Mouse (Mus musculus) neural tube, embryonic 14.5 days (tissue): ENCODE data around the gene Tsen34. TPM values are rescaled to one million over a fixed set of nuclear protein-coding genes. Genes with fewer than 3 reads are reported as not detected.

Experiments
- ATAC-seq: fragments of 200-750 bp; cut with Nextera tagmentation; 2 replicates; pipeline ENCODE4 v1.8.0; 2017; ENCODE audit warnings: low read depth, mild to moderate bottlenecking, moderate TSS enrichment, moderate library complexity
- H3K27ac ChIP-seq: fragments of 300-500 bp; sonication (generic); 2 replicates; pipeline ENCODE4 v1.5.1; 2014; ENCODE audit warnings: low read depth, mild to moderate bottlenecking, control low read depth, low read length, moderate library complexity, mixed read lengths
- H3K27me3 ChIP-seq: fragments of 300-500 bp; sonication (generic); 2 replicates; pipeline ENCODE4 v1.6.1; 2014; ENCODE audit warnings: low read length; ENCODE audit not compliant: control insufficient read depth, insufficient read depth
- H3K36me3 ChIP-seq: fragments of 300-500 bp; sonication (generic); 2 replicates; pipeline ENCODE4 v1.6.1; 2014; ENCODE audit warnings: low read length, mixed read lengths; ENCODE audit not compliant: control insufficient read depth, insufficient read depth
- H3K4me1 ChIP-seq: fragments of 300-500 bp; sonication (generic); 2 replicates; pipeline ENCODE4 v1.6.1; 2014; ENCODE audit warnings: low read length; ENCODE audit not compliant: control insufficient read depth, insufficient read depth
- H3K4me2 ChIP-seq: fragments of 300-500 bp; sonication (generic); 2 replicates; pipeline ENCODE4 v1.6.1; 2014; ENCODE audit warnings: mild to moderate bottlenecking, low read depth, low read length, control low read depth
- H3K4me3 ChIP-seq: fragments of 300-500 bp; sonication (generic); 2 replicates; pipeline ENCODE4 v1.5.1; 2014; ENCODE audit warnings: low read depth, low read length, control low read depth, mixed read lengths
- H3K9ac ChIP-seq: fragments of 300-500 bp; sonication (generic); replicated peaks from 2 replicates; pipeline ENCODE4 v1.6.1; 2014; ENCODE audit warnings: low read depth, mild to moderate bottlenecking, control low read depth, low read length, mixed read lengths
- H3K9me3 ChIP-seq: fragments of 300-500 bp; sonication (generic); 2 replicates; pipeline ENCODE4 v1.6.1; 2016; ENCODE audit warnings: low read length; ENCODE audit not compliant: control insufficient read depth
- WGBS: fragments of 180-500 bp; shearing (Covaris S2); extraction: QIAGEN DNeasy Blood & Tissue Kit; methylation state at CpG from one replicate; pipeline ENCODE4 v1.1.7; 2014; 5-methylcytosine and 5-hydroxymethylcytosine counted together
- polyA plus RNA-seq: library from polyadenylated mRNA; unstranded; fragments of >200 nt; fragmentation: Nextera tagmentation; extraction: Ambion mirVana; gene quantifications from 2 replicates; pipeline ENCODE4 v1.2.1, GENCODE M21; 2014

Tsen34 gene
- polyA plus RNA-seq, 1 experiment from 2014 or later = 255 TPM

DNA sequence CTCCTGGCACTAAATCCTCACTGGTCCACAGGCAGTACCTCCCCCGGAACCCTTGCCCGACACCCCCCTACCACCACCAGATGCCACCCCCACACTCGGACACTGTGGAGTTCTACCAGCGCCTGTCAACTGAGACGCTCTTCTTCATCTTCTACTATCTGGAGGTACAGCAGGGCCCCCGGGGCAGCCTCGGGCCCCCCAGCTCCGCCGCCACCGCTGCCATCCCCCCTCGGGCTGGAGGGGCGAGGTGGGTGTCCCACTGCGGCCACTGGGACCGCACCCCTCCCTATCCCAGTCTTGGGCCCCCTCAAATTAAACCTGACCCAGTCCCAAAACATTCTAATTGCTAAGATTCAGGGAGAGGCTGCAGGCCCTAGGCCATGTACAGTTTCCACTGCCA is 34.1 kb upstream of the Tsen34 start:
- H3K4me1 ChIP-seq = 0 out of 2 replicates have a peak, but pooled peaks cover under 1% of the 10 kb centered on the region
- 95% methylated on average over 14 of the region's 14 CpGs for WGBS
- ATAC-seq = no peak
- no peaks in the 10 kb centered on the region for H3K9me3 ChIP-seq
- peaks cover 82% of the 10 kb centered on the region for H3K36me3 ChIP-seq
- H3K27ac ChIP-seq = no peak overlapping the region
- H3K4me2 ChIP-seq = no peak overlapping the region
- H3K4me3 ChIP-seq = no peak overlapping the region
- H3K27me3 ChIP-seq = no peaks in the 10 kb centered on the region
- no peak overlapping the region for H3K9ac ChIP-seq

DNA sequence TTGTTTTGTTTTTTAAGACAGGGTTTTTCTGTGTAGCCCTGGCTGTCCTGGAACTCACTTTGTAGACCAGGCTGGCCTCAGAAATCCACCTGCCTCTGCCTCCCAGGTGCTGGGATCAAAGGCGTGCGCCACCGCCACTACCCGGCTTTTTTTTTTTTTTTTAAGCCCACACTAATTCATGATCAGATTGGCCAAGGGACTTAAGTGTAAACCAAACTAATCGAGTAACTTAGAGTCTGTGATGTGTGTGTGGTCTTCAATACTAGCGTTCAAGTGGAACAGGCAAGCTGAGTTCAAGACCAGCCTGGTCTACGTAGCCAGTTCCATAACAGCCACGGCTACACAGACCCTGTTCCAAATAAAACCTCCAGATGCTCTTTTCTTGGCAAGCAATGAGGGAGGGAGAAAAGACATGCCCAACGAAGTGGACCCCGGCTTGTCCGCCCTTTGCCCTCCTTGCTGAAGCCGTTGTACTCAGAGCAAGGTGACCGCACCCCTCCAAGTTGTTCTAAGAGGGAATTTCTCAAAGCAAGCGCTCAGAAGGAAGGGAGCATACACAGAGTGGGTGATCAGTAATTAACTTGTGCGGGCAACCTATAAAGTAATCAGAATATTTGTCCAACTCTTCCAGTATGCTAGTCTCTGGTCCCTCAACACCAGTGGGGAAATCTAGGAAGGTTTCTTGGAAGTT is 28.0 kb upstream of the Tsen34 start:
- H3K4me1 ChIP-seq = peaks cover 12% of the 10 kb centered on the region
- peak; percentile 25 for ATAC-seq

DNA sequence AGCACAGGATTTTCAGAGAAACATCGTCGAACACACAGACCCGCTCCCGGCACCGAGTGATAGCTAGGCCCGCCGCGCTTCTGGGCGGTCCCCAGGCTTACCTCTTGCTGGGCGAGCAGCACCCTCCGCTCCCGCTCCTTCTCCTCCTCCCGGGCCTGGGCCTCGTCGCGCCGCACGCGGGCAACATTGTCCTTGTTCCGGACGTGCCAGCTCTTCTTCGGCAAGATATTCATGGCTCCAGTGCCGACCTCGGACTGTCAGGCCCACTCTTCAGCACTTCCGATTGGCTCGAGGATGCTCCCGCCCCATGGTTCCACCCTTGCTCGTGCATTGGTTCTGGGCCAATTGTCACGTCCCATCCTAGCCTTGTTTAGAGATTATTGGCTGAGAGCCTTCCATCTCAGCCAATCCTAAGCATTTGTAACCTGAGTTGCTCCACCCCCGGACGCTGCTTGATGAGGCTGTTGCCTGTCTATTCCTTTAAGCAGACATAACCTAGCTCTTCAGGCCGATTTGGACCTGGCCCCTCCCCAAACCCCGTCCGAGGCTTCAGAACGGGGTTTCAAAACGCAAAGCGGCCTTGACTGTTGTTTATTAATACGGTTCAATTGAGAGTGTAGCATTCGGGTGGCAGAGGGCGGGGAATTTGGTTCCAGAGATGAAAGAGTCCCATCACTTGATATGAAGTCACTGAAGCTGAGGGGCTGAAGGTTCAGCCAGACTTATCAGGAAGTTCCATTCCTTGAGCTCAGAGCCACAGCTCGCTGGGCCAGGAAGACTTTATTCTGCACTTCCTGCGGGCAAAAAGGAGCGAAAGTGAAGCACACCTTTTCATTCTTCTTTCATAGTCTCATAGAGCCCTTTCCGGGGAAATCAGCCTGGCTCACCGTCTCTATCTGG is 27.2 kb upstream of the Tsen34 start, which contains the start of gene Leng1:
Gene Leng1 (minus strand): TSS at position 626 of the 900 bp plus-strand sequence.
- peaks cover 15% of the 10 kb centered on the region; the same call in 1 of the 2 replicates for H3K36me3 ChIP-seq
- peak within 1 kb of the TSS; percentile 69 for H3K9ac ChIP-seq
- H3K4me2 ChIP-seq = peak within 1 kb of the TSS; percentile 89
- WGBS = 4% methylated on average over 45 of the region's 45 CpGs
- H3K4me3 ChIP-seq = peak within 1 kb of the TSS; percentile 65
- H3K4me1 ChIP-seq = peaks cover 12% of the 10 kb centered on the region
- H3K27ac ChIP-seq = peak within 1 kb of the TSS; percentile 71
- H3K9me3 ChIP-seq = no peaks in the 10 kb centered on the region
- no peaks in the 10 kb centered on the region for H3K27me3 ChIP-seq
- peak; percentile 99 for ATAC-seq

More for the DNA sequence above, 28.0 kb upstream of the Tsen34 start:
- Histone ChIP-seq H3K27ac (peak overlapping the region; percentile 63; the same call in 1 of the 2 replicates), H3K9ac (peak overlapping the region; percentile 69), H3K4me3 (peak overlapping the region; percentile 65), H3K9me3 (no peaks in the 10 kb centered on the region), H3K36me3 (peaks cover 23% of the 10 kb centered on the region), H3K4me2 (peak overlapping the region; percentile 89), H3K27me3 (no peaks in the 10 kb centered on the region)
- 32% methylated on average over 15 of the region's 15 CpGs for whole genome bisulfite sequencing

DNA sequence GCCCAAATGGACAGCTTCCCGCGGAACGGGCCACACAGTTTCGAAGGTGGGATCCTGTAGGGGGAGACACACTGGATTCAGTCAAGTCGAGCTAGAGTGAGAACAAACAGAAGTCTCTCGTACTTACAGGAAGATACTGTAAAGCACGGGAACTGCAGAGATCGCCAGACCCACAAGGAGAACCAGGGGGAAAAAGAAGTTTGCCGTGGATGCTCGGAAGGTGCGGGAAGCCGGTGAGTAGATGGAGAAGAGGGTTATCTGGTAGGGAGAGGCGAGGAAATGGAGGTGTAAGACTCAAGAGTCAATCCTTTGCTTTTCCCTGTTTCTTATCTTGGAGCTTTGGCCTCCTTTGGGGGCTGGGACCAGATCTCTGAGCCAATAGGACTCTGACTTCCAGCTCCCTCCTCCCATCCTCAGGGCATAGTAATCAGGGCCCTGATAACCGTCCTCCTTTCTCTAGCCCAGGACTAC is 25.7 kb upstream of the Tsen34 start:
- ATAC-seq = no peak
- peaks cover 6% of the 10 kb centered on the region; the same call in 1 of the 2 replicates for H3K36me3 ChIP-seq
- whole genome bisulfite sequencing = 18% methylated on average over 14 of the region's 14 CpGs
- H3K4me3 ChIP-seq = no peak overlapping the region
- H3K9ac ChIP-seq = no peak overlapping the region
- no peak overlapping the region for H3K27ac ChIP-seq
- H3K9me3 ChIP-seq = no peaks in the 10 kb centered on the region
- H3K27me3 ChIP-seq = no peaks in the 10 kb centered on the region
- H3K4me2 ChIP-seq = no peak overlapping the region
- H3K4me1 ChIP-seq = peaks cover 12% of the 10 kb centered on the region

DNA sequence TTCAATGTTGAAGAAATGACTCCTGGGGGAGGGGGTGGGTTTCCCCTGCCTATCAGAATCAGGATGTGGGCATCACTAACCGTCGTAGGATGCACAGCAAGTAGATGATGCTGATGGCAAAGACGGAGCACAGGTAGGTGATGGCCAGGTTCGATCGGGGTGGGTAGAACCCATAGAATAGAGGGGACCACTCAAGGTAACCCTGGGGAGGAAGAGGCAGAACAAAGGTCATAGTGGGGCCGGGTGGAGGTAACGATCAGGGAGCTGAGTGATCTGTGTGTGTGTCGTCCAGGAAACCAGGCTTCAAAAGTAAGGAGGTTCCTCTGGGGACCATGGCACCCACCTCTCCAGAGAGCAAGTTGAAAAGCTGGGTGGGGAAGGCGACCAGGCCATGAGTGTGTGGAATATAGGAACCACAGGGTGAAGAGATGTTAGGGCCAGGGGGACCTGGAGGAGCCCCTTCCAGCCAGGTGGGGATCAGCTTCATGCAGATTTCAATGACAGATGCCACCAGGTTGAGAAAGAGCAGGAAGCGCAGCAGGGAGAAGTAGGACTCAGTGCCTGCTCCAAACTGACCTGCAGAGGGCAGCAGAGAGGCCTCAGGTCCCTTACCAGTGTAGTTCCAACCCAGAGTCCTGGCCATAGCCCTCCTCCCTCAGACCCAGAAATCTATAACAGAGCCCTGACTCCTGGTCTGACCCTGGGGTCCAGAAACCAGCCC is 18.0 kb upstream of the Tsen34 start:
- Histone ChIP-seq H3K4me2 (no peak overlapping the region), H3K36me3 (peaks cover 6% of the 10 kb centered on the region; the same call in 1 of the 2 replicates), H3K4me1 (no peaks in the 10 kb centered on the region), H3K27ac (no peak overlapping the region), H3K9ac (no peak overlapping the region), H3K4me3 (no peak overlapping the region), H3K27me3 (no peaks in the 10 kb centered on the region), H3K9me3 (no peaks in the 10 kb centered on the region)
- WGBS = 71% methylated on average over 10 of the region's 10 CpGs
- peak; percentile 90; the same call in 1 of the 2 replicates for ATAC-seq

DNA sequence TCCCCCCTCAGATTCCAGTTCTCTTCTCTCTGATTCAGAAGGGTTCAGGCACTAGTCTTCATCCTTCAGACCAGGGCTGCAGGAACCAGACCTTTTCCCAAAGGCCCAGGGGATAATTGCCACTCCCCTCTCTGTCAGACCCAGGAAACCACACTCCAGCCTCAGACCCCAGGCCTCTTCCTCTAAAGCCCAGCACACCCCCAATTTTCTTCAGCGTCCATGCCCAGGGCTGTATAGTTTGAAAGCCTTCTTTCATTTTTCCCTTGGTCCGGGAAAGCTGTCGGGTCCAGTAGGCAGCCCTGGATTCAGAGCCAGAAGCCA is 17.5 kb upstream of the Tsen34 start:
- Histone ChIP-seq H3K9ac (no peak overlapping the region), H3K9me3 (no peaks in the 10 kb centered on the region), H3K4me2 (no peak overlapping the region), H3K36me3 (peaks cover 6% of the 10 kb centered on the region; the same call in 1 of the 2 replicates), H3K27ac (no peak overlapping the region), H3K27me3 (no peaks in the 10 kb centered on the region), H3K4me3 (no peak overlapping the region), H3K4me1 (no peaks in the 10 kb centered on the region)
- WGBS = 76% methylated on average over 3 of the region's 3 CpGs
- ATAC-seq = peak; percentile 16; the same call in 1 of the 2 replicates

DNA sequence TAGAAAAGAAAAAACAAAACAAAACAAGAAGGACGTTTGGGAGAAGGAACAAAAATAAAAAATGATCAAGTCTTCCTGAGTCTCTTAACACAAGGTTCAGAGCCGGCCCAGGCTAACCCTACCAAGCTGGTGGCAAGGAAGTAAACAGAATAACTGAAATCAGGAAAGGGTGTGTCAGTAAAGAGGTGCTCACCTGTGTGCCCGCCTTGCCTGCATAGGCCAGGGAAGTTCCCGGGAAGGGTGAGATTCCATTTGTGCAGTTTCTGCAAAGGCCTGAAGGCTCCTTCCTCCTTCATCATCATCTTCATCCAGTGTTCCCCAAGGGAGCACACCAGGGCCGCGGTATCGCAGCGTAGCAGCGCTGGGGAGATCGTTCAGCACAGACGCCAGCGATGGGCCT is 16.3 kb upstream of the Tsen34 start:
- Histone ChIP-seq H3K36me3 (peaks cover 6% of the 10 kb centered on the region; the same call in 1 of the 2 replicates), H3K4me2 (no peak overlapping the region), H3K27ac (no peak overlapping the region), H3K9ac (no peak overlapping the region), H3K4me3 (no peak overlapping the region), H3K4me1 (no peaks in the 10 kb centered on the region), H3K9me3 (no peaks in the 10 kb centered on the region), H3K27me3 (no peaks in the 10 kb centered on the region)
- no peak for ATAC-seq
- 88% methylated on average over 12 of the region's 12 CpGs for WGBS

DNA sequence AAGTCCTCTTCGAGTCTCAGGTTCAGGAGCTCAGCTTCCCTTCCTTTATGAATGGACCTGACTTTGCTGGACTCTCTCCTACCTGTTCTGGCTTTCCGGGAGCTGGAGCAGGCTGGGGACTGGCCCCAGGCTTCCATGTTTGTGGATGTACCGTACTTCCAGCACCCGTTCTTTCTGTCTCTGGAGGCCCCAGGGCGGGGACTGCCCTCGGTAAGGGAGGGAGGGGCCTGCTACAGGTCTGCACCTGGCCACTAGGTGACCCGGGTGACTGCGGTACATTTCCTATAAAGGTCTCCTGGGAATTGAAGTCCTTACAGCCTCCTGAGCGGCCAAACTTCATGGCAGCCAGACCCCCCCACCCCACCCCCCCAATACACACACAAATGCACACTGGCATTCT is 15.3 kb upstream of the Tsen34 start, which contains the start of gene Tmc4:
Gene Tmc4 (minus strand): TSS at position 212 of the 400 bp plus-strand sequence.
- H3K36me3 ChIP-seq = peaks cover 6% of the 10 kb centered on the region; the same call in 1 of the 2 replicates
- WGBS = 63% methylated on average over 9 of the region's 9 CpGs
- no peaks in the 10 kb centered on the region for H3K27me3 ChIP-seq
- no peaks in the 10 kb centered on the region for H3K9me3 ChIP-seq
- H3K27ac ChIP-seq = no peak within 1 kb of the TSS
- no peak within 1 kb of the TSS for H3K4me2 ChIP-seq
- no peak for ATAC-seq
- no peaks in the 10 kb centered on the region for H3K4me1 ChIP-seq
- no peak within 1 kb of the TSS for H3K4me3 ChIP-seq
- H3K9ac ChIP-seq = no peak within 1 kb of the TSS
